Mouse (Mus musculus): ENCODE results near the gene Ankk1.

- no peak for TF ChIP-seq USF1 (IDR thresholded peaks at IDR 0.05; ENCODE audit: low read depth)
- TF ChIP-seq CTCF (IDR thresholded peaks at IDR 0.05; ENCODE audit: control insufficient read depth, insufficient read depth, insufficient read length): no peak
- no peak for TF ChIP-seq CEBPB (IDR thresholded peaks at IDR 0.05; ENCODE audit: low read depth)
- TF ChIP-seq MYOG (IDR thresholded peaks at IDR 0.05; ENCODE audit: control insufficient read depth, extremely low read depth, insufficient read length): no peak
- TF ChIP-seq FOSL1 (IDR thresholded peaks at IDR 0.05; ENCODE audit: insufficient read depth, low read length, poor library complexity, severe bottlenecking): no peak
These were observed 30.8 kb downstream of the Ankk1 start for GRCm38 (mm10) chr9:49396006-49396405.

All from C2C12 (cell line).